Mouse (Mus musculus) embryonic fibroblast, embryonic 13.5 days (primary cell): ENCODE measurements at regions not wholly inside any gene's neighbourhood (a gene's known extent, or its start where the extent isn't known, plus 50 kb on each side); places are given as distances from the start of the nearest gene placed in this dataset.

Experiments
- CTCF ChIP-seq: IDR thresholded peaks from 2 replicates; pipeline ENCODE4 v1.5.1; 2011; ENCODE audit warnings: mild to moderate bottlenecking, control low read depth, low read length, moderate library complexity, borderline replicate concordance; ENCODE audit not compliant: insufficient read depth
- POLR2A ChIP-seq: IDR thresholded peaks from 2 replicates; pipeline ENCODE4 v1.6.1; 2011; ENCODE audit warnings: low read depth, mild to moderate bottlenecking, control low read depth, low read length, moderate library complexity

GRCm38 (mm10) chr13:25695017-25695604 lies 424.8 kb upstream of the Nrsn1 start:
- no peak for TF ChIP-seq CTCF
- TF ChIP-seq POLR2A, result no peak
